Mouse (Mus musculus) forebrain, embryonic 11.5 days (tissue): ENCODE measurements around the gene Ano10. TPM values are rescaled to one million over a fixed set of nuclear protein-coding genes. Genes with fewer than 3 reads are reported as not detected.

Source experiments
- ATAC-seq: fragments of 200-750 bp; cut with Nextera tagmentation; replicated peaks from 2 replicates; pipeline ENCODE4 v1.8.0; 2017; ENCODE audit warnings: moderate TSS enrichment; ENCODE audit not compliant: low FRiP score
- DNase-seq: peaks from one replicate; pipeline ENCODE4 v3.0.0-alpha.2; 2017; ENCODE audit warnings: low spot score
- H3K27ac ChIP-seq: fragments of 300-500 bp; sonication (generic); 2 replicates; pipeline ENCODE4 v1.5.1; 2014; ENCODE audit warnings: low read depth, low read length
- H3K27me3 ChIP-seq: fragments of 300-500 bp; sonication (generic); 2 replicates; pipeline ENCODE4 v1.6.1; 2014; ENCODE audit warnings: mild to moderate bottlenecking, low read length, mixed read lengths; ENCODE audit not compliant: control insufficient read depth, insufficient read depth
- H3K36me3 ChIP-seq: fragments of 300-500 bp; sonication (generic); 2 replicates; pipeline ENCODE4 v1.6.1; 2014; ENCODE audit warnings: mild to moderate bottlenecking, low read length, moderate library complexity, mixed read lengths; ENCODE audit not compliant: control insufficient read depth, insufficient read depth
- H3K4me1 ChIP-seq: fragments of 300-500 bp; sonication (generic); replicated peaks from 2 replicates; pipeline ENCODE4 v1.6.1; 2014; ENCODE audit warnings: low read length, mixed read lengths; ENCODE audit not compliant: control insufficient read depth, insufficient read depth
- H3K4me2 ChIP-seq: fragments of 300-500 bp; sonication (generic); 2 replicates; pipeline ENCODE4 v1.6.1; 2014; ENCODE audit warnings: low read depth, mild to moderate bottlenecking, low read length, moderate library complexity, mixed read lengths; ENCODE audit not compliant: severe bottlenecking
- H3K4me3 ChIP-seq: fragments of 300-500 bp; sonication (generic); 2 replicates; pipeline ENCODE4 v1.5.1; 2014; ENCODE audit warnings: low read depth, low read length
- H3K9ac ChIP-seq: fragments of 300-500 bp; sonication (generic); 2 replicates; pipeline ENCODE4 v1.6.1; 2014; ENCODE audit warnings: low read length
- H3K9me3 ChIP-seq: fragments of 300-500 bp; sonication (generic); 2 replicates; pipeline ENCODE4 v1.6.1; 2016; ENCODE audit warnings: low read length, mixed read lengths; ENCODE audit not compliant: control insufficient read depth
- WGBS: fragments of 180-500 bp; shearing (Covaris S2); extraction: QIAGEN DNeasy Blood & Tissue Kit; methylation state at CpG from one replicate; pipeline ENCODE4 v1.1.7; 2014; 5-methylcytosine and 5-hydroxymethylcytosine counted together
- polyA plus RNA-seq: library from polyadenylated mRNA; unstranded; fragments of >200 nt; fragmentation: Nextera tagmentation; extraction: Ambion mirVana; gene quantifications from 2 replicates; pipeline ENCODE4 v1.2.1, GENCODE M21; 2014

Ano10 gene
- polyA plus RNA-seq, 1 experiment from 2014 or later: 34.0 TPM

DNA sequence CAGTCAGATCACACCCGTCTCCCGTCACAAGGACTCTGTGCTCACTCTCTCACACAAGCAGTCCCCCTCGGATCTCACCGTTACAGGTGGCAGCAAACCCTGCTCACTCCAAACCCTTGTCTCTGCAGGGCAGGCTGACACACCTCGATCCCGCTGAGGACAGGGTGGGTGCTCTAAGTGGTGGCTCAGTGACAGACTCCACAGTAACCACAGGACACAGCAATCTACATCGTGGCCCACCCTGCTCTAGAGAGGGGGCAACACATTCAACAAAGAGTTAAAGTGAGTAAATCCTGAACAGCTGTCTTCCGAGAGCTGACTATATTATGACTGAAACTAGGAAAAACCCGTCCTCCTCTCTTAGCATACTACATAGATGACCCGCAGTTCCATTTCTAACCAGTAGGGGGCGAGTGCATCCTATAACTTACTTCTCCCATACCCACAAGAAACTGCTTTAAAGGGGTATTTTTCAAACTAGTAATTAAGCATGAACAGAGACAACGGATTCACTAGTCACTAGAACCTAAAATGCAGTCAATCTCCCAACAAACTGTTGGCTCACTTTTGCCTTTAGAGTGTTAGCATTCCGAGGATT, 46.7 kb downstream of the Ano10 start:
- DNase-seq: peak; percentile 80
- Histone ChIP-seq H3K4me1 (no peaks in the 10 kb centered on the region), H3K27ac (no peak overlapping the region), H3K9ac (no peak overlapping the region), H3K27me3 (no peaks in the 10 kb centered on the region), H3K36me3 (no peaks in the 10 kb centered on the region), H3K4me2 (no peak overlapping the region), H3K9me3 (no peaks in the 10 kb centered on the region), H3K4me3 (no peak overlapping the region)
- ATAC-seq: peak; percentile 49; the same call in 1 of the 2 replicates
- 46% methylated on average over 13 of the region's 13 CpGs for WGBS

DNA sequence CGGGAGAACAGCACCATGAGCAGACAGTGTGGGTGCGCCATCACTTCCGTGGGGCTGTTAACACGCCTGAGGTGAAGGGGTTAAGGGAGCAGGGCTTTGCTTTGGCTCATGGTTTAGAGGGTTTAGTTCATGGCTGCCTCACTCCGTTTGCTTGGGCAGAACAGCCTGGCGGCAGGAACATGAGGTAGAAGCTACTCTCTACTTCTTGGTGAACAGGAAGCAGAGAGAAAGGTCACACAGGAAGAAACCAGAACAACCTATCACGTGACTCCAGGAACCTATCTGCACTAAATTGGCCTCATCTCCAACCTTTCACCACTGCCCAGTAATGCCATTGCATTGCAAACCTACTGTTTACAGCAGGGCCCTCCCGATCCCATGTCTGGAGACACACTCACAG, 48.3 kb downstream of the Ano10 start:
- H3K27ac ChIP-seq: no peak overlapping the region
- no peak for ATAC-seq
- WGBS: 85% methylated on average over 8 of the region's 8 CpGs

DNA sequence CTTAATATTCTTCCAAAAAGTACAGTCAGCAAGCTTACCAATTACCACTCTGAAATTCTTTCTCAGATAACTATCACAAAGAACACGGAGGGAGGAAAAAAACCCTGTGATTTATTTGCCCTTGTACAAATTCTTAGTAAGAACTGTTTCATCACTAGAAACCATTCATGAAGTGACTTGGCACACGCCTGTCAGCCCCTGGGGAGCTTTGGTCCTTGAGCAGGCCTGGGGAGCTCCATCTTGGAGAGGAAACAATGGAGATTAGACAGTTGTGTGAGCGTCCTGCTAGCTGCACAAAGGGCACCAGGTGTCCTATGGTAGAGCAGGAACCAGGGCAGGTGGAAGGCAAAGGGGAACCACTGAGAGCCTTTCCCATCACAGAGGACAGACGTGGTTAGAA, 48.8 kb downstream of the Ano10 start:
- no peaks in the 10 kb centered on the region for H3K9me3 ChIP-seq
- H3K4me2 ChIP-seq: no peak overlapping the region
- no peak overlapping the region for H3K4me3 ChIP-seq
- no peak for ATAC-seq
- WGBS: 68% methylated on average over 4 of the region's 4 CpGs
- no peak overlapping the region for H3K9ac ChIP-seq
- no peak overlapping the region for H3K27ac ChIP-seq
- DNase-seq: no peak
- no peaks in the 10 kb centered on the region for H3K36me3 ChIP-seq
- H3K27me3 ChIP-seq: no peaks in the 10 kb centered on the region
- no peaks in the 10 kb centered on the region; the same call in 1 of the 2 replicates for H3K4me1 ChIP-seq

More for the DNA sequence above, 48.3 kb downstream of the Ano10 start:
- DNase-seq: no peak
- no peaks in the 10 kb centered on the region for H3K36me3 ChIP-seq
- H3K4me3 ChIP-seq: no peak overlapping the region
- no peak overlapping the region for H3K9ac ChIP-seq
- no peak overlapping the region for H3K4me2 ChIP-seq
- H3K4me1 ChIP-seq: no peaks in the 10 kb centered on the region; the same call in 1 of the 2 replicates
- no peaks in the 10 kb centered on the region for H3K9me3 ChIP-seq
- no peaks in the 10 kb centered on the region for H3K27me3 ChIP-seq

DNA sequence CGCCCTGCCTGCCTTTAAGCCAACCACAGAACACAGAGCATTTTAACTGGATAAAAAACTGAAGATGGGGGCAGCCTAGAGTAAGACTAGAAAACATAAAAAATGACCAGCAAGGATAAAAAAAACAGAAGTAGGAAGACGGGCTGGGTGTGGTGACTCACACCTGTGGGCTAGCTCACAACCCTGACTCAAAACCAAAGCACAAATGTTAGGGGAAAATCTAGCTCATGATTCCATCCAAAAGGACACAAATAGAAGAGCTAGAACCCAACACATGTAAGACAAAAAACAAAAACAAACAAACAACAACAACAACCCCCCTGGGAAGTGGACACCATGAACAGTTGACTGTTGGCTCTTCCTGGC, 49.4 kb downstream of the Ano10 start:
- H3K9ac ChIP-seq: no peak overlapping the region
- H3K36me3 ChIP-seq: no peaks in the 10 kb centered on the region
- H3K4me2 ChIP-seq: no peak overlapping the region
- WGBS: 46% methylated on average over 2 of the region's 2 CpGs
- ATAC-seq: no peak
- no peak for DNase-seq
- H3K4me1 ChIP-seq: no peaks in the 10 kb centered on the region; the same call in 1 of the 2 replicates
- no peak overlapping the region for H3K27ac ChIP-seq
- H3K9me3 ChIP-seq: no peaks in the 10 kb centered on the region
- no peaks in the 10 kb centered on the region for H3K27me3 ChIP-seq
- no peak overlapping the region for H3K4me3 ChIP-seq

DNA sequence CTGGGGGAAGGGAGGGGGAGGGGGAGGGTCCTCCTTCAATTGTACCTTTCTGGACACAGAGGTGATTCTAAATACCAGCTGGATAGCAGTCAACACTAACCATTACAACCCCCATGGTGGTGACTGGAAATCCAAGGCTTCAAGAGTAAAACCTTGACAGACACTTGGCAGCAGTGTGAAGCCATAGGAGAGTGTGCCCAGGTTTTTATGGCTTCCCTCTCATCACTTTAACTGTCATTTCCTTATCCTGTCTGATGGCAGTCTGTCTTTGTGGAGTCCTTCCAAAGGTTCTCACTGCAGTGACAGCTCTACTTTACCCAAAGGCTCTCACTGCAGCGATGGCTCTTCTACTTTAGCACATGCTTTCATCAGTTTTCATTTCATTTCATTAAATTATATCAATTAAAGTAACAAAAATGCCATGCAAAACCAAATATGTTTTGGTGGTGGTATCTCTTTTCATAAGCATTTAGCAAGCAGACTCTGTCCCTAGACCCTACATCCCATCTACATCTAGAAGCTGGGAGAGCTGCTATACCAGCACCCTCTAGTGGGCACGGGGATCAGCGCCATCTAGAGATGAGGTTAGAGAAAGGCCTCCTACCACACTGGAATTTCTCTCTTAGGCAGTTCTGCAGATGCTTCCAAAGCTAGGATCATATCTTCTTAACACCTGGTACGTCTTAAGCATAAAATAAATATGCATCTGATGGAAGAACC, 50.0 kb downstream of the Ano10 start:
- Histone ChIP-seq H3K4me3 (no peak overlapping the region), H3K9me3 (no peaks in the 10 kb centered on the region), H3K27me3 (no peaks in the 10 kb centered on the region), H3K4me1 (no peaks in the 10 kb centered on the region; the same call in 1 of the 2 replicates), H3K36me3 (no peaks in the 10 kb centered on the region), H3K4me2 (no peak overlapping the region), H3K9ac (no peak overlapping the region), H3K27ac (no peak overlapping the region)
- ATAC-seq (no peak), DNase-seq (peak; percentile 63)
- WGBS: 42% methylated on average over 4 of the region's 4 CpGs

DNA sequence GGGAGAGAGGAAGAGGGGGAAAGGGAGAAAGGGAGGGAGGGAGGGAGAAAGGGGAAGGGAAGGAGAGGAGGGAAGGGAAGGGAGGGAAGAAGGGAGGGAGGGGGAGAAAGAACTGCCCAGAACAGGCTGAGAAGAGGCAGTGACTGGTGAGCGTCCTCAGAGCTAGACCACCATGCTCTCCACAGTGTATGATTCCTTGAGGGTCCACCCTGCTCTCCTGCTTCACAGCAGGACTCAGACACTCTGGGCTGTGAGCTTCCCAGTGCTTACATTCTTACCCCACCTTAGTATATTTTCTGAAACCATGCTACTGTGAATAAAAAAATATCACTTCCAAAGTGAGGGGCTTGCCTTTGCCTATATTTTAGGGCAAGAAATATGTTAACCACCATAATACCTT, 50.9 kb downstream of the Ano10 start:
- no peaks in the 10 kb centered on the region; the same call in 1 of the 2 replicates for H3K4me1 ChIP-seq
- H3K27me3 ChIP-seq: no peaks in the 10 kb centered on the region
- no peaks in the 10 kb centered on the region for H3K36me3 ChIP-seq
- no peak overlapping the region for H3K4me3 ChIP-seq
- H3K27ac ChIP-seq: no peak overlapping the region
- WGBS: 64% methylated on average over 1 of the region's 1 CpGs
- H3K9ac ChIP-seq: no peak overlapping the region
- H3K4me2 ChIP-seq: no peak overlapping the region
- no peaks in the 10 kb centered on the region for H3K9me3 ChIP-seq
- ATAC-seq (no peak), DNase-seq (no peak)

DNA sequence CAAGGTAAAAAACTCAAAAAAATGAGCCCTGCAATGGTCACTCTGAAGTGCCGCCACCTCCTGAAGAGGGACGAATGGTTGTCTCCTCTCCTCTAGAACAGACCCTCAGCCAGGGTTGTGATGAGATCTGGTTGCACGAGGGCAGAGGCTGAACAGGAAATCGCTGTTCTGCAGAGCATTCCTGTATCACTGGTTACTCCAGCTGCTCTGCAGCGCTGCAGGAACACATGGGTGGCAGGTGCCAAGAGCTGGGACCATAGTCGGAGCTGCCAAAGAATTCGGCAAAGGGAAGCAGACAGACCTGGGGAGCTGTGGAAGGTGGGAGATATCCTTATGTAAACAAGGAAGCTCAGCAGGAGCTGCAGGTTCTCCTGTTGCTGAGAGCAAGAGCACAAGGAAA, 51.4 kb downstream of the Ano10 start:
- H3K4me1 ChIP-seq: no peaks in the 10 kb centered on the region; the same call in 1 of the 2 replicates
- H3K9me3 ChIP-seq: no peaks in the 10 kb centered on the region
- no peak for DNase-seq
- no peak overlapping the region for H3K4me3 ChIP-seq
- no peak for ATAC-seq
- no peaks in the 10 kb centered on the region for H3K36me3 ChIP-seq
- H3K9ac ChIP-seq: no peak overlapping the region
- H3K27me3 ChIP-seq: no peaks in the 10 kb centered on the region
- H3K4me2 ChIP-seq: no peak overlapping the region
- H3K27ac ChIP-seq: no peak overlapping the region
- WGBS: 37% methylated on average over 7 of the region's 7 CpGs

DNA sequence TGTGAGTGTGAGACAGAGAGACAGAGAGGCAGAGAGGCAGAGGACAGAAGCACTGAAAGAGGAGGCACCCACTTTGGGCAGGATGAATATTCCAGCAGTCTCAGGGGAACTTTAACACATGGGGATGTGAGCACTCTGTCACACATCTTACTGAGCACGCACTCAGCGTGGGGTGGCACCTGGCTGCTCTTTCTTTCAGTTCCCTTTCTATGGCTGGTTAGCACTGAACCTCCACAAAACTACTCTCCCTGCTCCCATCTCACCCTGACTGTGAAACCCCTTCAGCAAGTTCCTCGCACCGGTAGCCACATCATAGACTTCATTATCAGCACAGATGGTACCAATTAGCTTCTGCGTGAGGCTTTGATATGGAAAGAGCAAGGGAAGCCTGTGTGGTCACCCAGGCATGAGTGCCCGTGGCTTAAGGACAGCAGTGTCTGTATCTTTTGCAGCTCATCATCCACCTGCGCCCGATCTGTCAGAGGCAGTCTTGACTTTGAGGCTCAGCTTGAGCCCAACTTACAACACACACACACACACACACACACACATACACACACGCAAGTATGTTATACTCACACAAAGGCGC, 52.3 kb downstream of the Ano10 start:
- H3K36me3 ChIP-seq: no peaks in the 10 kb centered on the region
- no peak overlapping the region for H3K4me2 ChIP-seq
- no peaks in the 10 kb centered on the region; the same call in 1 of the 2 replicates for H3K4me1 ChIP-seq
- no peak for DNase-seq
- H3K9ac ChIP-seq: no peak overlapping the region
- 69% methylated on average over 10 of the region's 10 CpGs for WGBS
- no peaks in the 10 kb centered on the region for H3K27me3 ChIP-seq
- no peak overlapping the region for H3K4me3 ChIP-seq
- H3K9me3 ChIP-seq: no peaks in the 10 kb centered on the region
- no peak for ATAC-seq
- H3K27ac ChIP-seq: no peak overlapping the region
